Mouse (Mus musculus) kidney, embryonic 16.5 days (tissue): Measurements from ENCODE around the gene Gipr. TPM values are rescaled to one million over a fixed set of nuclear protein-coding genes. Genes with fewer than 3 reads are reported as not detected.
A peak's percentile ranks its signal among the peaks of the same experiment; 100 is the strongest.
"Not testable (repeated sequence)": the region's sequence is repeated elsewhere in the genome, so short reads cannot be mapped to it uniquely, and the experiment has no call there.

ENCODE experiments used
- ATAC-seq: fragments of 200-750 bp; cut with Nextera tagmentation; 2 replicates; pipeline ENCODE4 v1.8.0; 2017; ENCODE audit warnings: moderate TSS enrichment; ENCODE audit not compliant: low FRiP score, low TSS enrichment
- H3K27ac ChIP-seq: fragments of 300-500 bp; sonication (generic); 2 replicates; pipeline ENCODE4 v1.5.1; 2014; ENCODE audit warnings: low read length
- H3K27me3 ChIP-seq: fragments of 300-500 bp; sonication (generic); 2 replicates; pipeline ENCODE4 v1.6.1; 2014; ENCODE audit warnings: low read length, control low read depth, mixed read lengths; ENCODE audit not compliant: insufficient read depth
- H3K36me3 ChIP-seq: fragments of 300-500 bp; sonication (generic); 2 replicates; pipeline ENCODE4 v1.6.1; 2014; ENCODE audit warnings: low read length, control low read depth, mixed read lengths; ENCODE audit not compliant: insufficient read depth
- H3K4me1 ChIP-seq: fragments of 300-500 bp; sonication (generic); 2 replicates; pipeline ENCODE4 v1.6.1; 2014; ENCODE audit warnings: low read length, control low read depth, mixed read lengths; ENCODE audit not compliant: insufficient read depth
- H3K4me2 ChIP-seq: fragments of 300-500 bp; sonication (generic); replicated peaks from 2 replicates; pipeline ENCODE4 v1.6.1; 2014; ENCODE audit warnings: low read depth, low read length
- H3K4me3 ChIP-seq: fragments of 300-500 bp; sonication (generic); 2 replicates; pipeline ENCODE4 v1.5.1; 2014; ENCODE audit warnings: mild to moderate bottlenecking, low read length
- H3K9ac ChIP-seq: fragments of 300-500 bp; sonication (generic); replicated peaks from 2 replicates; pipeline ENCODE4 v1.6.1; 2014; ENCODE audit warnings: low read length
- H3K9me3 ChIP-seq: fragments of 300-500 bp; sonication (generic); 2 replicates; pipeline ENCODE4 v1.6.1; 2016; ENCODE audit warnings: low read length, control low read depth
- WGBS: fragments of 180-500 bp; shearing (Covaris S2); extraction: QIAGEN DNeasy Blood & Tissue Kit; methylation state at CpG from one replicate; pipeline ENCODE4 v1.1.7; 2014; 5-methylcytosine and 5-hydroxymethylcytosine counted together
- polyA plus RNA-seq: library from polyadenylated mRNA; unstranded; fragments of >200 nt; fragmentation: Nextera tagmentation; extraction: Ambion mirVana; gene quantifications from 2 replicates; pipeline ENCODE4 v1.2.1, GENCODE M21; 2015

The Gipr gene
- polyA plus RNA-seq, 1 experiment from 2014 or later, result 0.37 TPM

GRCm38 (mm10) chr7:19157160-19157800, 8.6 kb downstream of the Gipr start:
- peaks cover 14% of the 10 kb centered on the region for H3K36me3 ChIP-seq
- peak overlapping the region; percentile 12 for H3K4me3 ChIP-seq
- no peaks in the 10 kb centered on the region for H3K9me3 ChIP-seq
- peaks cover 24% of the 10 kb centered on the region for H3K4me1 ChIP-seq
- WGBS, result 7% methylated on average over 29 of the region's 30 CpGs
- H3K27ac ChIP-seq, result no peak overlapping the region
- peak overlapping the region; percentile 53 for H3K9ac ChIP-seq
- peak overlapping the region; percentile 42; the same call in 1 of the 2 replicates for H3K4me2 ChIP-seq
- peak; percentile 60 for ATAC-seq
- H3K27me3 ChIP-seq, result peaks cover 13% of the 10 kb centered on the region; the same call in 1 of the 2 replicates

GRCm38 (mm10) chr7:19155825-19156475, 10.0 kb downstream of the Gipr start:
- H3K4me1 ChIP-seq, result peaks cover 24% of the 10 kb centered on the region
- H3K9me3 ChIP-seq, result no peaks in the 10 kb centered on the region
- H3K27ac ChIP-seq, result 0 out of 2 replicates have a peak overlapping the region, but pooled peaks have one; percentile 9
- no peak for ATAC-seq
- H3K9ac ChIP-seq, result no peak overlapping the region
- H3K27me3 ChIP-seq, result peaks cover 13% of the 10 kb centered on the region; the same call in 1 of the 2 replicates
- peaks cover 25% of the 10 kb centered on the region for H3K36me3 ChIP-seq
- H3K4me3 ChIP-seq, result no peak overlapping the region
- H3K4me2 ChIP-seq, result no peak overlapping the region
- 34% methylated on average over 13 of the region's 13 CpGs for WGBS

GRCm38 (mm10) chr7:19154796-19155195, 11.1 kb downstream of the Gipr start:
- no peak overlapping the region for H3K4me3 ChIP-seq
- no peak overlapping the region for H3K4me2 ChIP-seq
- no peaks in the 10 kb centered on the region for H3K9me3 ChIP-seq
- ATAC-seq, result no peak
- H3K9ac ChIP-seq, result no peak overlapping the region
- WGBS, result 82% methylated on average over 8 of the region's 8 CpGs
- peaks cover 13% of the 10 kb centered on the region; the same call in 1 of the 2 replicates for H3K27me3 ChIP-seq
- peaks cover 25% of the 10 kb centered on the region for H3K4me1 ChIP-seq
- H3K36me3 ChIP-seq, result peaks cover 25% of the 10 kb centered on the region
- H3K27ac ChIP-seq, result no peak overlapping the region

GRCm38 (mm10) chr7:19151121-19151520, 14.8 kb downstream of the Gipr start:
- H3K27ac ChIP-seq, H3K4me2 ChIP-seq, H3K9me3 ChIP-seq, ATAC-seq, H3K27me3 ChIP-seq, H3K4me3 ChIP-seq, H3K9ac ChIP-seq: not testable (repeated sequence)
- H3K4me1 ChIP-seq, result peaks cover 21% of the 10 kb centered on the region
- H3K36me3 ChIP-seq, result peaks cover 25% of the 10 kb centered on the region
- 86% methylated on average over 10 of the region's 10 CpGs for WGBS

- H3K4me3 ChIP-seq, result peak within 1 kb of the TSS; percentile 86
- 0% methylated on average over 24 of the region's 24 CpGs for WGBS
- H3K9me3 ChIP-seq, result no peaks in the 10 kb centered on the region
- ATAC-seq, result peak; percentile 95
- H3K9ac ChIP-seq, result peak within 1 kb of the TSS; percentile 85
- peak within 1 kb of the TSS; percentile 85 for H3K4me2 ChIP-seq
- peak within 1 kb of the TSS; percentile 94 for H3K27ac ChIP-seq
- peaks cover 17% of the 10 kb centered on the region for H3K4me1 ChIP-seq
- peaks cover 25% of the 10 kb centered on the region for H3K36me3 ChIP-seq
- H3K27me3 ChIP-seq, result no peaks in the 10 kb centered on the region
Observed at GRCm38 (mm10) chr7:19149626-19150025, 16.3 kb downstream of the Gipr start, which contains the start of gene Snrpd2. Gene Snrpd2 (plus strand): TSS chr7:19149722.

GRCm38 (mm10) chr7:19148875-19149541, 16.9 kb downstream of the Gipr start, which contains the start of gene Qpctl:
Gene Qpctl (minus strand): TSS chr7:19149291.
- Histone ChIP-seq H3K9ac (peak within 1 kb of the TSS; percentile 85), H3K36me3 (peaks cover 25% of the 10 kb centered on the region), H3K4me1 (peaks cover 17% of the 10 kb centered on the region), H3K27me3 (no peaks in the 10 kb centered on the region), H3K4me2 (peak within 1 kb of the TSS; percentile 85), H3K9me3 (no peaks in the 10 kb centered on the region), H3K4me3 (peak within 1 kb of the TSS; percentile 86), H3K27ac (peak within 1 kb of the TSS; percentile 94)
- under 1% methylated on average over 43 of the region's 43 CpGs for WGBS
- ATAC-seq, result peak; percentile 97

- Histone ChIP-seq H3K4me2 (peak overlapping the region; percentile 85), H3K27ac (peak overlapping the region; percentile 67), H3K9ac (peak overlapping the region; percentile 63), H3K27me3 (no peaks in the 10 kb centered on the region), H3K4me1 (peaks cover 17% of the 10 kb centered on the region), H3K9me3 (no peaks in the 10 kb centered on the region), H3K4me3 (peak overlapping the region; percentile 86), H3K36me3 (peaks cover 19% of the 10 kb centered on the region)
- WGBS, result 11% methylated on average over 20 of the region's 20 CpGs
- ATAC-seq, result no peak
Observed at GRCm38 (mm10) chr7:19148180-19148874, 17.6 kb downstream of the Gipr start.

GRCm38 (mm10) chr7:19147497-19148045, 18.4 kb downstream of the Gipr start:
- no peak for ATAC-seq
- peaks cover 17% of the 10 kb centered on the region for H3K4me1 ChIP-seq
- H3K27me3 ChIP-seq, result no peaks in the 10 kb centered on the region
- no peak overlapping the region for H3K4me3 ChIP-seq
- no peak overlapping the region for H3K4me2 ChIP-seq
- no peak overlapping the region for H3K9ac ChIP-seq
- 33% methylated on average over 6 of the region's 6 CpGs for WGBS
- H3K9me3 ChIP-seq, result no peaks in the 10 kb centered on the region
- H3K36me3 ChIP-seq, result peaks cover 12% of the 10 kb centered on the region
- no peak overlapping the region for H3K27ac ChIP-seq

GRCm38 (mm10) chr7:19146793-19147192, 19.1 kb downstream of the Gipr start:
- no peak overlapping the region for H3K9ac ChIP-seq
- H3K27me3 ChIP-seq, result no peaks in the 10 kb centered on the region
- H3K4me2 ChIP-seq, result no peak overlapping the region
- H3K4me1 ChIP-seq, result peaks cover 17% of the 10 kb centered on the region
- WGBS, result 85% methylated on average over 10 of the region's 10 CpGs
- no peak for ATAC-seq
- no peak overlapping the region for H3K27ac ChIP-seq
- H3K4me3 ChIP-seq, result no peak overlapping the region
- H3K36me3 ChIP-seq, result peaks cover 6% of the 10 kb centered on the region
- H3K9me3 ChIP-seq, result no peaks in the 10 kb centered on the region
